Mouse (Mus musculus): ENCODE measurements at regions not wholly inside any gene's neighbourhood (a gene's known extent, or its start where the extent isn't known, plus 50 kb on each side); places are given as distances from the start of the nearest gene placed in this dataset.

GRCm38 (mm10) chr12:79888086-79888485 lies 224.7 kb downstream of the Zfp36l1 start:
- no peak for DNase-seq (ENCODE audit: low spot score in 2 of 2)

GRCm38 (mm10) chr12:79887225-79887886 lies 225.5 kb downstream of the Zfp36l1 start:
- no peak for DNase-seq (ENCODE audit: low spot score in 2 of 2)

GRCm38 (mm10) chr12:79886494-79886893 lies 226.3 kb downstream of the Zfp36l1 start:
- DNase-seq (ENCODE audit: low spot score in 2 of 2), result no peak

GRCm38 (mm10) chr12:79885286-79885685 lies 227.5 kb downstream of the Zfp36l1 start:
- DNase-seq (ENCODE audit: low spot score in 2 of 2), result no peak

GRCm38 (mm10) chr12:79883651-79884050 lies 229.2 kb downstream of the Zfp36l1 start:
- DNase-seq (ENCODE audit: low spot score in 2 of 2), result no peak

GRCm38 (mm10) chr12:79880751-79881261 lies 232.0 kb downstream of the Zfp36l1 start:
- no peak for DNase-seq (ENCODE audit: low spot score in 2 of 2)

- DNase-seq (ENCODE audit: low spot score in 2 of 2), result no peak
These were observed 232.5 kb downstream of the Zfp36l1 start for GRCm38 (mm10) chr12:79880346-79880745.

GRCm38 (mm10) chr12:79879918-79880273 lies 232.9 kb downstream of the Zfp36l1 start:
- DNase-seq (ENCODE audit: low spot score in 2 of 2), result peak in 1 of 2 experiments; percentile 31

- peak in 1 of 2 experiments; percentile 20 for DNase-seq (ENCODE audit: low spot score in 2 of 2)
These were observed 233.5 kb downstream of the Zfp36l1 start for GRCm38 (mm10) chr12:79879093-79879917.

GRCm38 (mm10) chr12:79878766-79879092 lies 234.1 kb downstream of the Zfp36l1 start:
- DNase-seq (ENCODE audit: low spot score in 2 of 2), result no peak

GRCm38 (mm10) chr12:79878163-79878562 lies 234.7 kb downstream of the Zfp36l1 start:
- DNase-seq (ENCODE audit: low spot score in 2 of 2), result no peak

GRCm38 (mm10) chr12:79874333-79874732 lies 238.5 kb downstream of the Zfp36l1 start:
- DNase-seq (ENCODE audit: low spot score in 2 of 2), result no peak

- DNase-seq (ENCODE audit: low spot score in 2 of 2), result no peak
These were observed 247.6 kb downstream of the Zfp36l1 start for GRCm38 (mm10) chr12:79865179-79865552.

GRCm38 (mm10) chr12:79864346-79865178 lies 248.3 kb downstream of the Zfp36l1 start:
- DNase-seq (ENCODE audit: low spot score in 2 of 2), result no peak
